Mouse (Mus musculus): ENCODE measurements around the gene Gfra1. TPM values are rescaled to one million over a fixed set of nuclear protein-coding genes. Genes with fewer than 3 reads are reported as not detected.

The Gfra1 gene
- polyA plus RNA-seq, 1 experiment from 2014 or later = 17.3 TPM

DNA sequence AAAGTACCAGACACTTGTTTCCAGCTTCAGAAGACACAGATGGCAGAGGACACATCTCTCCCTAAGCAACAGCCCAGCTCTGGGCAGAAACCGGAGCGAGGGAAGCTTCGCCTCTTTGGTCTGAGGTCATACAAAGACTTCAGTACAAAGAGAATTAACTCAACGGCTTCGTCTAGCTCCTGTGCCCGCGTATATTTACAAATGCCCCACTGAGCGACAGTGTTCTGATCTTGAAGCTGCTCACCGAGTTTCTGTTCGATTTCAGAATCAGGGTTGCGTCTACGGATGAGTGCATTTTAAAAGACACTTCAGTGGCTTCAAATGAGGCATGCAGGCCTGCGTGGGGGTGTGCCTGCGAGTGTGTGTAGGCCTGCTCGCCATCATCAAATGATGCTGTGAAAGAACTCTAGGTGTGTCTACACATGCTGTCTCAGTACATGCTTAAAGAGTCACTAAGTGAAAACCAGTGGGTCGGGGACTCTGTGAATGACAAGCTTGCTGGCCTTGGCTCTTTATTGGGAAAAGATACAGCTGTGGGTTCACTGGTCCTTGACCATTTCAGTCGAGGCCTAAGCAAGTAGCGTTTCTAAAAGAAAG, 66.8 kb downstream of the Gfra1 start:
- H3K9ac ChIP-seq (replicated peaks; ENCODE audit: low read depth, low read length) = no peak overlapping the region
- no peak overlapping the region for H3K27ac ChIP-seq (ENCODE audit: low read length)
- no peaks in the 10 kb centered on the region for H3K4me1 ChIP-seq (replicated peaks; ENCODE audit: control insufficient read depth, insufficient read depth, low read length)
- no peaks in the 10 kb centered on the region for H3K36me3 ChIP-seq (ENCODE audit: control insufficient read depth, insufficient read depth)
- 37% methylated on average over 18 of the region's 18 CpGs for WGBS
- no peak overlapping the region for H3K4me2 ChIP-seq (ENCODE audit: low read length)
- no peaks in the 10 kb centered on the region for H3K27me3 ChIP-seq (replicated peaks; ENCODE audit: control insufficient read depth, insufficient read depth, low read length)
- H3K9me3 ChIP-seq (ENCODE audit: control insufficient read depth, low read length) = no peaks in the 10 kb centered on the region
- no peak for ATAC-seq
- H3K4me3 ChIP-seq (replicated peaks; ENCODE audit: low read length) = no peak overlapping the region

- Histone ChIP-seq H3K36me3 (ENCODE audit: control insufficient read depth, insufficient read depth) (no peaks in the 10 kb centered on the region), H3K4me2 (ENCODE audit: low read length) (no peak overlapping the region), H3K4me3 (replicated peaks; ENCODE audit: low read length) (no peak overlapping the region), H3K9me3 (ENCODE audit: control insufficient read depth, low read length) (no peaks in the 10 kb centered on the region), H3K27ac (ENCODE audit: low read length) (no peak overlapping the region), H3K4me1 (replicated peaks; ENCODE audit: control insufficient read depth, insufficient read depth, low read length) (no peaks in the 10 kb centered on the region), H3K27me3 (replicated peaks; ENCODE audit: control insufficient read depth, insufficient read depth, low read length) (no peaks in the 10 kb centered on the region), H3K9ac (replicated peaks; ENCODE audit: low read depth, low read length) (no peak overlapping the region)
- no peak for ATAC-seq
- WGBS = 65% methylated on average over 3 of the region's 3 CpGs
Measured at GRCm38 (mm10) chr19:58383273-58383672, 72.4 kb downstream of the Gfra1 start.

DNA sequence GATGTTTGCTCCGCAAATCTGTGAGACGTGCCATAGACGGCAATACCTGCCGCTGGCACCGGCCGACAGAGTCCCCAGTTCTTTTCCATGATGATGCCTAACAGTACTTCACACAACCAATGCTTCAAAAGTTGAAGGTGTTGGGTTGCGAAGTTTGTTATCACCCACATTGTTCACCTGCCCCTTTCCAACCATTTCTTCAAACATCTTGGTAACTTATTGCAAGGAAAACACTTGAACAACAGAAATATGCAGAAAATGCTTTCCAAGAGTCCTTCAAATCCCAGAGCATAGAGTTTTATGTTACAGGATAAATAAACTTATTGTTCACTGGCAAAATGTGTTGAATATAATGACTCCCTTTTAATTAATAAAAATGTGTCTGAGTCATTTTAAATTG, 73.2 kb downstream of the Gfra1 start:
- Histone ChIP-seq H3K4me3 (replicated peaks; ENCODE audit: low read length) (no peak overlapping the region), H3K9me3 (ENCODE audit: control insufficient read depth, low read length) (no peaks in the 10 kb centered on the region), H3K4me1 (replicated peaks; ENCODE audit: control insufficient read depth, insufficient read depth, low read length) (no peaks in the 10 kb centered on the region), H3K9ac (replicated peaks; ENCODE audit: low read depth, low read length) (no peak overlapping the region), H3K27ac (ENCODE audit: low read length) (no peak overlapping the region), H3K36me3 (ENCODE audit: control insufficient read depth, insufficient read depth) (no peaks in the 10 kb centered on the region), H3K27me3 (replicated peaks; ENCODE audit: control insufficient read depth, insufficient read depth, low read length) (no peaks in the 10 kb centered on the region), H3K4me2 (ENCODE audit: low read length) (no peak overlapping the region)
- ATAC-seq = no peak
- 98% methylated on average over 7 of the region's 7 CpGs for WGBS

GRCm38 (mm10) chr19:58377969-58378368, 77.7 kb downstream of the Gfra1 start:
- 52% methylated on average over 8 of the region's 8 CpGs for WGBS
- Histone ChIP-seq H3K27me3 (replicated peaks; ENCODE audit: control insufficient read depth, insufficient read depth, low read length) (no peaks in the 10 kb centered on the region), H3K4me3 (replicated peaks; ENCODE audit: low read length) (no peak overlapping the region), H3K36me3 (ENCODE audit: control insufficient read depth, insufficient read depth) (no peaks in the 10 kb centered on the region), H3K27ac (ENCODE audit: low read length) (no peak overlapping the region), H3K9ac (replicated peaks; ENCODE audit: low read depth, low read length) (no peak overlapping the region), H3K9me3 (ENCODE audit: control insufficient read depth, low read length) (no peaks in the 10 kb centered on the region), H3K4me2 (ENCODE audit: low read length) (no peak overlapping the region), H3K4me1 (replicated peaks; ENCODE audit: control insufficient read depth, insufficient read depth, low read length) (no peaks in the 10 kb centered on the region)
- ATAC-seq = no peak

- no peaks in the 10 kb centered on the region for H3K9me3 ChIP-seq (ENCODE audit: control insufficient read depth, low read length)
- ATAC-seq = no peak
- no peak overlapping the region for H3K4me3 ChIP-seq (replicated peaks; ENCODE audit: low read length)
- H3K9ac ChIP-seq (replicated peaks; ENCODE audit: low read depth, low read length) = no peak overlapping the region
- WGBS = 88% methylated on average over 8 of the region's 8 CpGs
- H3K4me2 ChIP-seq (ENCODE audit: low read length) = no peak overlapping the region
- H3K4me1 ChIP-seq (replicated peaks; ENCODE audit: control insufficient read depth, insufficient read depth, low read length) = no peaks in the 10 kb centered on the region
- H3K27me3 ChIP-seq (replicated peaks; ENCODE audit: control insufficient read depth, insufficient read depth, low read length) = no peaks in the 10 kb centered on the region
- H3K27ac ChIP-seq (ENCODE audit: low read length) = no peak overlapping the region
- H3K36me3 ChIP-seq (ENCODE audit: control insufficient read depth, insufficient read depth) = no peaks in the 10 kb centered on the region
Measured at GRCm38 (mm10) chr19:58376675-58377102, 79.0 kb downstream of the Gfra1 start.

GRCm38 (mm10) chr19:58374648-58375047, 81.1 kb downstream of the Gfra1 start:
- Histone ChIP-seq H3K4me3 (replicated peaks; ENCODE audit: low read length) (no peak overlapping the region), H3K27me3 (replicated peaks; ENCODE audit: control insufficient read depth, insufficient read depth, low read length) (no peaks in the 10 kb centered on the region), H3K36me3 (ENCODE audit: control insufficient read depth, insufficient read depth) (no peaks in the 10 kb centered on the region), H3K27ac (ENCODE audit: low read length) (no peak overlapping the region), H3K9me3 (ENCODE audit: control insufficient read depth, low read length) (no peaks in the 10 kb centered on the region), H3K4me1 (replicated peaks; ENCODE audit: control insufficient read depth, insufficient read depth, low read length) (no peaks in the 10 kb centered on the region), H3K4me2 (ENCODE audit: low read length) (no peak overlapping the region), H3K9ac (replicated peaks; ENCODE audit: low read depth, low read length) (no peak overlapping the region)
- no peak for ATAC-seq
- 94% methylated on average over 5 of the region's 5 CpGs for WGBS

DNA sequence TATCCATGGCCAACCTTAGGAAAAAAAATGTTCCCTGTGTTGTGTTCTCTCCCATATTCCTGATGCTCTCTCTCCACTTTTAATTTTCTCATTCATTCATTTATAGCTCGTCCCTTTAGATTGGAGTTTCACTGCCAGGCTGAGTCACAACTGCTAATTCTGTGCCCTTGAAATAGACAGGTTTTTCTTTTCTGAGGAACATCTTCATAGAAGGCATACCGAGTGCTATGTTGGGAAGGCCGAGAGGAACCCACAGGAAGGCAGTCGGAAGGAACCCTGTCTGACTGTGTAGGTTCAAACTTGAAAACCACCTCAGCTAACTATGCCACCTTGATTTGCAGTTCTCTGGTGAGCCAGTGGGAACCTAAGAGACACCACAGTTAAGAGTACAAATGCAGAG, 81.6 kb downstream of the Gfra1 start:
- H3K27me3 ChIP-seq (replicated peaks; ENCODE audit: control insufficient read depth, insufficient read depth, low read length) = no peaks in the 10 kb centered on the region
- H3K36me3 ChIP-seq (ENCODE audit: control insufficient read depth, insufficient read depth) = no peaks in the 10 kb centered on the region
- no peak for ATAC-seq
- no peak overlapping the region for H3K27ac ChIP-seq (ENCODE audit: low read length)
- H3K9me3 ChIP-seq (ENCODE audit: control insufficient read depth, low read length) = no peaks in the 10 kb centered on the region
- no peaks in the 10 kb centered on the region for H3K4me1 ChIP-seq (replicated peaks; ENCODE audit: control insufficient read depth, insufficient read depth, low read length)
- H3K4me2 ChIP-seq (ENCODE audit: low read length) = no peak overlapping the region
- WGBS = 91% methylated on average over 4 of the region's 4 CpGs
- no peak overlapping the region for H3K9ac ChIP-seq (replicated peaks; ENCODE audit: low read depth, low read length)
- no peak overlapping the region for H3K4me3 ChIP-seq (replicated peaks; ENCODE audit: low read length)

- no peak for ATAC-seq
- Histone ChIP-seq H3K27ac (ENCODE audit: low read length) (no peak overlapping the region), H3K9me3 (ENCODE audit: control insufficient read depth, low read length) (no peaks in the 10 kb centered on the region), H3K4me1 (replicated peaks; ENCODE audit: control insufficient read depth, insufficient read depth, low read length) (peaks cover 4% of the 10 kb centered on the region; the same call in 1 of the 2 replicates), H3K36me3 (ENCODE audit: control insufficient read depth, insufficient read depth) (no peaks in the 10 kb centered on the region), H3K4me3 (replicated peaks; ENCODE audit: low read length) (no peak overlapping the region), H3K9ac (replicated peaks; ENCODE audit: low read depth, low read length) (no peak overlapping the region), H3K4me2 (ENCODE audit: low read length) (no peak overlapping the region), H3K27me3 (replicated peaks; ENCODE audit: control insufficient read depth, insufficient read depth, low read length) (no peaks in the 10 kb centered on the region)
- 69% methylated on average over 2 of the region's 2 CpGs for WGBS
Measured at GRCm38 (mm10) chr19:58368513-58368912, 87.2 kb downstream of the Gfra1 start.

DNA sequence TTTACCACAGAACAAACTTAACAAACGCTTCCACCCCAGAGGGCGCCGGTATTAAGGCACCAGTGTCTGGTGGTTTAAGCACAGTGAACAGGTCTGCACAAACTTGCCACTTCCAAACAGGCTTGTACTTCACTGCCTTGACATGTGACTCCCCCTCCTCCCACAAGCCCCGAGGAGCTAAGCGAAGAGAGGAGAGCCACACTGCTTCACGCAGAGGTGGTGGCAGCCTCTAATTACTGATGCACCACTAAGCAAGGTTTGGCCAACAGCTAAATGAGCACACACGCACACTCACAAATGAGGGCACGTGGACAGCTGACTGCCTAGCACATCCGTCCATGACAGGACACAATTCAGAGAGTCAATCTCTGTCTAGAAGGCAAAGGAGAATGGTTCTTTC, 91.0 kb downstream of the Gfra1 start:
- Histone ChIP-seq H3K4me1 (replicated peaks; ENCODE audit: control insufficient read depth, insufficient read depth, low read length) (peaks cover 4% of the 10 kb centered on the region; the same call in 1 of the 2 replicates), H3K4me3 (replicated peaks; ENCODE audit: low read length) (no peak overlapping the region), H3K4me2 (ENCODE audit: low read length) (no peak overlapping the region), H3K9me3 (ENCODE audit: control insufficient read depth, low read length) (no peaks in the 10 kb centered on the region), H3K27ac (ENCODE audit: low read length) (no peak overlapping the region), H3K27me3 (replicated peaks; ENCODE audit: control insufficient read depth, insufficient read depth, low read length) (no peaks in the 10 kb centered on the region), H3K36me3 (ENCODE audit: control insufficient read depth, insufficient read depth) (no peaks in the 10 kb centered on the region), H3K9ac (replicated peaks; ENCODE audit: low read depth, low read length) (no peak overlapping the region)
- peak; percentile 49; the same call in 1 of the 2 replicates for ATAC-seq
- 30% methylated on average over 9 of the region's 9 CpGs for WGBS

- Histone ChIP-seq H3K36me3 (ENCODE audit: control insufficient read depth, insufficient read depth) (no peaks in the 10 kb centered on the region), H3K27ac (ENCODE audit: low read length) (no peak overlapping the region), H3K4me2 (ENCODE audit: low read length) (no peak overlapping the region), H3K9me3 (ENCODE audit: control insufficient read depth, low read length) (no peaks in the 10 kb centered on the region), H3K4me3 (replicated peaks; ENCODE audit: low read length) (no peak overlapping the region), H3K27me3 (replicated peaks; ENCODE audit: control insufficient read depth, insufficient read depth, low read length) (no peaks in the 10 kb centered on the region), H3K4me1 (replicated peaks; ENCODE audit: control insufficient read depth, insufficient read depth, low read length) (peaks cover 4% of the 10 kb centered on the region; the same call in 1 of the 2 replicates), H3K9ac (replicated peaks; ENCODE audit: low read depth, low read length) (no peak overlapping the region)
- 54% methylated on average over 1 of the region's 1 CpGs for WGBS
- ATAC-seq = peak; percentile 62
Measured at GRCm38 (mm10) chr19:58360982-58361381, 94.7 kb downstream of the Gfra1 start.
